Mouse (Mus musculus) ES-E14 (cell line): ENCODE results near the gene Poldip3. TPM values are rescaled to one million over a fixed set of nuclear protein-coding genes. Genes with fewer than 3 reads are reported as not detected.

Experiments used
- DNase-seq: peaks from one replicate; pipeline ENCODE4 v3.0.0-alpha.2; 2013; ENCODE audit warnings: low read depth, low spot score
- H3K27ac ChIP-seq: 2 replicates; pipeline ENCODE4 v1.5.1; 2012; ENCODE audit warnings: low read depth, mild to moderate bottlenecking, low read length, moderate library complexity, mixed read lengths; ENCODE audit not compliant: poor library complexity, insufficient read depth, severe bottlenecking
- H3K36me3 ChIP-seq: 2 replicates; pipeline ENCODE4 v1.6.1; 2012; ENCODE audit warnings: mild to moderate bottlenecking, low read length, moderate library complexity, mixed read lengths; ENCODE audit not compliant: control insufficient read depth, poor library complexity, insufficient read depth, severe bottlenecking
- H3K4me1 ChIP-seq, 2 experiments: fragments of 150-350 bp in 1 of 2; sonication (generic) in 1 of 2; 2 replicates each; pipeline ENCODE4 v1.6.1; 2012; ENCODE audit warnings: low read length in 2 of 2, mild to moderate bottlenecking in 1 of 2, mixed read lengths in 1 of 2; ENCODE audit not compliant: control insufficient read depth in 2 of 2, insufficient read depth in 2 of 2, poor library complexity in 1 of 2
- H3K4me3 ChIP-seq, 2 experiments: fragments of 150-350 bp in 1 of 2; sonication (generic) in 1 of 2; 2 replicates each; pipeline ENCODE4 v1.5.1; 2012; ENCODE audit warnings: low read length in 2 of 2, low read depth in 1 of 2, mild to moderate bottlenecking in 1 of 2, mixed read lengths in 1 of 2; ENCODE audit not compliant: insufficient read depth in 1 of 2, poor library complexity in 1 of 2, severe bottlenecking in 1 of 2
- H3K9ac ChIP-seq: 2 replicates; pipeline ENCODE4 v1.6.1; 2012; ENCODE audit warnings: low read depth, mild to moderate bottlenecking, low read length, mixed read lengths; ENCODE audit not compliant: poor library complexity, insufficient read depth, severe bottlenecking
- H3K9me3 ChIP-seq: fragments of 150-350 bp; sonication (generic); 2 replicates; pipeline ENCODE4 v1.6.1; 2012; ENCODE audit warnings: low read depth, mild to moderate bottlenecking, low read length; ENCODE audit not compliant: control insufficient read depth, insufficient read depth
- CHD2 ChIP-seq: IDR thresholded peaks from 2 replicates; pipeline ENCODE4 v1.6.1; 2014; ENCODE audit warnings: mild to moderate bottlenecking, low read depth, low read length, inconsistent platforms
- HCFC1 ChIP-seq: IDR thresholded peaks from 2 replicates; pipeline ENCODE4 v1.6.1; 2012; ENCODE audit warnings: low read length, inconsistent platforms, borderline replicate concordance; ENCODE audit not compliant: insufficient read depth
- MAFK ChIP-seq: IDR thresholded peaks from 2 replicates; pipeline ENCODE4 v1.6.1; 2014; ENCODE audit warnings: mild to moderate bottlenecking, low read depth, low read length, inconsistent platforms; ENCODE audit not compliant: insufficient read depth
- ZC3H11A ChIP-seq: IDR thresholded peaks from 2 replicates; pipeline ENCODE4 v1.6.1; 2012; ENCODE audit warnings: low read depth, mild to moderate bottlenecking, inconsistent platforms, low read length, borderline replicate concordance
- ZNF384 ChIP-seq: IDR thresholded peaks from 2 replicates; pipeline ENCODE4 v1.6.1; 2012; ENCODE audit warnings: low read depth, low read length, inconsistent platforms
- in situ Hi-C, 2 experiments: fragments of 600-800 bp; cut with MboI; formaldehyde crosslinking; loops; one replicate each; pipeline ENCODE4 v1.15.1; 2025; ENCODE audit warnings: low sequenced_read_pairs in 2 of 2, inconsistent platforms in 1 of 2; ENCODE audit not compliant: unreplicated experiment in 2 of 2
- total RNA-seq: library from RNA; depleted of rRNA; stranded (reverse); fragments of 300-350 nt; gene quantifications from 2 replicates; pipeline ENCODE4 v1.2.3, GENCODE M21; 2012

Poldip3 gene
- total RNA-seq, 1 experiment, result 165 TPM

DNA sequence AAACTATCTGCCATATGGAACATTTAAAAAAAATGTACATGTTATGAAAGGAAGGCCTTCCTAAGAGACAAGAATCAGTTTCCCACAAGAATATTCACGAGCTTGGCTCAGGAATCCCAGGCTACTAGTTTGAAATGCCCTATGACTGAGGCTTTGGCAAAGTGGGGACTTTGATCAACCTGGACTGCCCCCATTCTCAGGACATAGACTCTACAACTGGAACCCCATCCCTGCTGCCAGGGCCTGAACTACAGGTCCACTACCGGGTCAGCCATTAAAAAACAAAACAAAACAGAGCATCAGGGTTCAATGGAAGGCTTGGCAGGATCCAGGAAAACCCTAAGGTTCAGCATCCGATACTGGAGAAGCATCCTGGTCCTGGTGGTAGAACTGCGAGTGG lies 1.5 kb upstream of the Poldip3 start:
- no peak for DNase-seq
- Histone ChIP-seq H3K4me3 (no peak overlapping the region), H3K9ac (no peak overlapping the region), H3K27ac (no peak overlapping the region), H3K9me3 (no peaks in the 10 kb centered on the region), H3K4me1 (peaks cover under 1 to 2% of the 10 kb centered on the region in 2 experiments; a peak in 3 of 4 replicates), H3K36me3 (peaks cover 18% of the 10 kb centered on the region)
- TF ChIP-seq CHD2 (no peak), ZC3H11A (no peak), MAFK (no peak), HCFC1 (no peak), ZNF384 (no peak)
- in situ Hi-C loops, result no loop called here

DNA sequence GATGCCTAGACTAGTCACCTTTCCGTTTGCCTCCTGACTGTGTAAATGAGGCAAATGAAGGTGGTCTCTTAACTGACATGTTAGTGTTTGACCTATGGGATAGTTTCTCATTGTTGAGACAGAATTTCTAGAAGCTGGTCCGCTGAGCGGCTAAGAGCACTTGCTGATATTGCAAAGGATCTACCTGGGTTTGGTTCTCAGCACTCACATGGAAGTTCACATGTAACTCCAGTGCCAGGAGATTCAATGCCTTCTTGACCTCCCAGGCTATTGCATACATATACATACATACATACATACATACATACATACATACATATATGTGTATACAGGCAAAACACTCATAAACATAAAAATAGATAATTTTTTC lies 874 bp upstream of the Poldip3 start:
- Histone ChIP-seq H3K9ac (peak overlapping the region; percentile 3; the same call in 1 of the 2 replicates), H3K4me3 (no peak overlapping the region), H3K4me1 (peaks cover 2 to 3% of the 10 kb centered on the region in 2 experiments; a peak in 3 of 4 replicates), H3K9me3 (no peaks in the 10 kb centered on the region), H3K36me3 (peaks cover 20% of the 10 kb centered on the region), H3K27ac (peak overlapping the region; percentile 29; the same call in 1 of the 2 replicates)
- in situ Hi-C loops, result no loop called here
- no peak for DNase-seq
- TF ChIP-seq MAFK, result no peak
- TF ChIP-seq HCFC1, result no peak
- TF ChIP-seq ZC3H11A, result no peak
- no peak for TF ChIP-seq CHD2
- TF ChIP-seq ZNF384, result no peak

DNA sequence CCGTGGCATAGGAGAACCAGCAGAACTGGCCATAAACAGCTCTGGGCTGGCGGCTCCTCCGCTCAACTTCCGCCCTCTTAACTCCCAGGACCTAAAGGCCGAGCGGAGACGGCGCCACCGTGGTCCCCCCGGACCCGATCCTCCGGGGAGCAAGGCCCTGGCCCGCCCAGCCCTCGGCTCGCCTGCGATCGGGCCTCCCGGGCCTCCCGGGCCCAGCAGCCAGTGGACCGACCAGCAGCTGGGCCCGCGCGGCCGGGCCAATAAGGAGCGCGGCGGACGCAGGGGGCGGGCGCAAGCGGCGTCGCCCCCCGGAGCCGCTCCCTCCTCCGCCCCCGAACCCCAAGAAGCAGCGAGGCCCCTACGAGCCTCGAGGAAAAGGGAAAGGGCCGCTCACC lies 386 bp downstream of the Poldip3 start:
- peak overlapping the region; percentile 81 for H3K27ac ChIP-seq
- no peaks in the 10 kb centered on the region for H3K9me3 ChIP-seq
- H3K36me3 ChIP-seq, result peaks cover 21% of the 10 kb centered on the region
- H3K4me1 ChIP-seq, result peaks cover 2 to 5% of the 10 kb centered on the region in 2 experiments; a peak in 3 of 4 replicates
- H3K4me3 ChIP-seq, result peak overlapping the region; percentile 92 to 97
- peak overlapping the region; percentile 97 for H3K9ac ChIP-seq
- in situ Hi-C loops, result no loop called here
- no peak for DNase-seq
- TF ChIP-seq ZNF384 (no peak), HCFC1 (no peak), CHD2 (no peak), MAFK (no peak), ZC3H11A (no peak)

DNA sequence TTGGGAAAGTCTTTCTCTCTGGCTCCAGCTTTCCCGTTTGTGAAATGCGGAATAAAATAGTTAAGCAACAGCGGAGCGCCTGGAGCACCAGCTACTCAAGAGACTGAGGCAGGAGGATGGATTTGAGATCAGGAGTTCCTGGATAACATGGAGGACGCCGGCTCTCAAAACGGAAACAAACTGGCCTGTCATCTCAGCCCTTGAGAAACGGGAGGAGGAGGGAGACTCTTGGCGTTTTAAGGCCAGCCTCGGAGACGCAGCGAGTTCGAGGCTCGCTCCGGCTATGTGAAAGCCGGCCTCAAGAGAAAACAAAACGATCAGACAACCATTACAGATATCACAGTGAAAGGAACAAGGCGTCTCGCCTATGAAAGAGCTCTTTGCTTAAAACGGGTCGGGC lies 789 bp downstream of the Poldip3 start:
- DNase-seq, result no peak
- TF ChIP-seq CHD2 (no peak), HCFC1 (no peak), MAFK (no peak), ZC3H11A (no peak), ZNF384 (no peak)
- H3K36me3 ChIP-seq, result peaks cover 18% of the 10 kb centered on the region
- peak overlapping the region; percentile 97 for H3K9ac ChIP-seq
- in situ Hi-C loops, result no loop called here
- peaks cover 2 to 6% of the 10 kb centered on the region in 2 experiments; a peak in 3 of 4 replicates for H3K4me1 ChIP-seq
- H3K27ac ChIP-seq, result peak overlapping the region; percentile 81
- H3K4me3 ChIP-seq, result peak overlapping the region; percentile 92 to 97
- no peaks in the 10 kb centered on the region for H3K9me3 ChIP-seq

DNA sequence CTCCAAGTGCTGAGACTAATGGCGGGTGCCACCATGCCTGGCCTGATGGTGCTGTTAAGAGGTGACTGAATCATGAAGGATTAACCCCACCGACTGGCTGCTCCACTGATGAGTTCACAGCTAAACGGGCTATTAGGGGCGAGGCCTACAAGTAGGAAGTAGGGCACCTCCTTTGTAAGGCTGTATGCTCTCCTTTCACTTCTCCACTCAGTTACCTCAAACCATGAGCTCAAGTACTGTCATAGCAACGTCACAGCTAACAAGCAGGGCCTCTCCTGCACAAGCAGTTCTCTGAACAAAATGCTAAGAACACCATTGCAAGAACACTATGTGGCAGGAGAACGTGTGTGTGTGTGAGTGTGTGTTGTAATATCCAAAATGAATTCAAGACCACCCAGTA lies 3.6 kb downstream of the Poldip3 start:
- no peak overlapping the region for H3K9ac ChIP-seq
- H3K4me3 ChIP-seq, result no peak overlapping the region
- peaks cover 3 to 6% of the 10 kb centered on the region in 2 experiments; a peak in 3 of 4 replicates for H3K4me1 ChIP-seq
- peaks cover 18% of the 10 kb centered on the region for H3K36me3 ChIP-seq
- H3K9me3 ChIP-seq, result no peaks in the 10 kb centered on the region
- TF ChIP-seq ZNF384 (no peak), HCFC1 (no peak), ZC3H11A (no peak), MAFK (no peak), CHD2 (no peak)
- in situ Hi-C loops, result no loop called here
- no peak for DNase-seq
- H3K27ac ChIP-seq, result no peak overlapping the region
